Mouse (Mus musculus): ENCODE results near the gene Gng12.

DNA sequence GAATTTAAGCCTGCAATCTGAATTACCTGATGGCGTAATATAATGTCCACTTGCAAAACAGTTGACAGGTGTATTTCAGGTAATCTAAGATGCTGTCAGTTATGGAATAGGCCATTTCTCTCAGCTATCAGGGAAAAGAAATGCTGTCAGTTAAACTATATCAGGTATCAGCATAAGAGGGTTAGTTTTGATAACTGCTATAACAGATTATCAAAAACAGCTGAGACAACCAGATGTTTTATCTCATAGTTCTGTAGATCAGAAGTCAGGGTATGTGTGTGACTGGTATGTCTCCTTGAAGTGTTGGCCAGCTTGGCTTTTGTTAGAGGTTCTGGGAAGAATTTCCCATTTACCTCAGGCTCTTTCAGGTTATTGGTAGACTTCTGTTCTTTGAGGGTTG lies 10.0 kb downstream of the Gng12 start:
- TF ChIP-seq CTCF (IDR thresholded peaks at IDR 0.05; ENCODE audit: extremely low read depth, insufficient read length, insufficient replicate concordance, low read depth, low read length) (no peak), POLR2A (IDR thresholded peaks at IDR 0.05; ENCODE audit: low read depth, low read length) (no peak)
